Mouse (Mus musculus): ENCODE data around the gene Nob1.

- TF ChIP-seq CTCF (IDR thresholded peaks at IDR 0.05; ENCODE audit: borderline replicate concordance, insufficient read depth, low read depth, low read length) = no peak
- TF ChIP-seq POLR2A (IDR thresholded peaks at IDR 0.05; ENCODE audit: borderline replicate concordance, insufficient read depth, low read length) = no peak
Measured at GRCm38 (mm10) chr8:107396106-107396670, 28.7 kb downstream of the Nob1 start.
